Mouse (Mus musculus): ENCODE measurements at regions not wholly inside any gene's neighbourhood (a gene's known extent, or its start where the extent isn't known, plus 50 kb on each side); places are given as distances from the start of the nearest gene placed in this dataset.

GRCm38 (mm10) chr7:145047771-145048480 lies 108.2 kb upstream of the Ccnd1 start:
- no peak for DNase-seq (ENCODE audit: low spot score in 2 of 2)

GRCm38 (mm10) chr7:145045230-145045629 lies 105.5 kb upstream of the Ccnd1 start:
- DNase-seq (ENCODE audit: low spot score in 2 of 2) = no peak

GRCm38 (mm10) chr7:145043455-145044149 lies 103.9 kb upstream of the Ccnd1 start:
- DNase-seq (ENCODE audit: low spot score in 2 of 2) = no peak

GRCm38 (mm10) chr7:145040871-145041270 lies 101.1 kb upstream of the Ccnd1 start:
- DNase-seq (ENCODE audit: low spot score in 2 of 2) = no peak

- DNase-seq (ENCODE audit: low spot score in 2 of 2) = no peak
Observed at GRCm38 (mm10) chr7:145034385-145034784, 94.7 kb upstream of the Ccnd1 start.

- DNase-seq (ENCODE audit: low spot score in 2 of 2) = no peak
Observed at GRCm38 (mm10) chr7:145031275-145031674, 91.5 kb upstream of the Ccnd1 start.

- DNase-seq (ENCODE audit: low spot score in 2 of 2) = peak; percentile 64 to 83
Observed at GRCm38 (mm10) chr7:145030635-145031141, 91.0 kb upstream of the Ccnd1 start.

- DNase-seq (ENCODE audit: low spot score in 2 of 2) = no peak
Observed at GRCm38 (mm10) chr7:145029622-145030021, 89.9 kb upstream of the Ccnd1 start.

- no peak for DNase-seq (ENCODE audit: low spot score in 2 of 2)
Observed at GRCm38 (mm10) chr7:145029124-145029523, 89.4 kb upstream of the Ccnd1 start.

- no peak for DNase-seq (ENCODE audit: low spot score in 2 of 2)
Observed at GRCm38 (mm10) chr7:145027061-145027460, 87.3 kb upstream of the Ccnd1 start.

GRCm38 (mm10) chr7:145026014-145026285 lies 86.2 kb upstream of the Ccnd1 start:
- no peak for DNase-seq (ENCODE audit: low spot score in 2 of 2)

- DNase-seq (ENCODE audit: low spot score in 2 of 2) = no peak
Observed at GRCm38 (mm10) chr7:145025186-145026013, 85.7 kb upstream of the Ccnd1 start.

- DNase-seq (ENCODE audit: low spot score in 2 of 2) = no peak
Observed at GRCm38 (mm10) chr7:145024651-145025050, 84.9 kb upstream of the Ccnd1 start.

- DNase-seq (ENCODE audit: low spot score in 2 of 2) = no peak
Observed at GRCm38 (mm10) chr7:145019137-145019536, 79.4 kb upstream of the Ccnd1 start.

- DNase-seq (ENCODE audit: low spot score in 2 of 2) = no peak
Observed at GRCm38 (mm10) chr7:145018149-145018548, 78.4 kb upstream of the Ccnd1 start.

GRCm38 (mm10) chr7:145015463-145016085 lies 75.8 kb upstream of the Ccnd1 start:
- DNase-seq (ENCODE audit: low spot score in 2 of 2) = no peak

- DNase-seq (ENCODE audit: low spot score in 2 of 2) = no peak
Observed at GRCm38 (mm10) chr7:145010757-145011156, 71.0 kb upstream of the Ccnd1 start.

- no peak for DNase-seq (ENCODE audit: low spot score in 2 of 2)
Observed at GRCm38 (mm10) chr7:145010004-145010403, 70.3 kb upstream of the Ccnd1 start.

- DNase-seq (ENCODE audit: low spot score in 2 of 2) = no peak
Observed at GRCm38 (mm10) chr7:145008662-145009333, 69.1 kb upstream of the Ccnd1 start.

- no peak for DNase-seq (ENCODE audit: low spot score in 2 of 2)
Observed at GRCm38 (mm10) chr7:145007216-145007615, 67.5 kb upstream of the Ccnd1 start.

GRCm38 (mm10) chr7:145001503-145002084 lies 61.9 kb upstream of the Ccnd1 start:
- DNase-seq (ENCODE audit: low spot score in 2 of 2) = no peak

Data from gastrocnemius, postnatal 4 days (tissue).